Mouse (Mus musculus) kidney, embryonic 15.5 days (tissue): ENCODE measurements around the gene Trub1. TPM values are rescaled to one million over a fixed set of nuclear protein-coding genes. Genes with fewer than 3 reads are reported as not detected.

Source experiments
- ATAC-seq: fragments of 200-750 bp; cut with Nextera tagmentation; replicated peaks from 2 replicates; pipeline ENCODE4 v1.8.0; 2017; ENCODE audit warnings: moderate TSS enrichment; ENCODE audit not compliant: low FRiP score
- H3K27ac ChIP-seq: fragments of 300-500 bp; sonication (generic); 2 replicates; pipeline ENCODE4 v1.5.1; 2015; ENCODE audit warnings: mild to moderate bottlenecking, inconsistent platforms
- H3K27me3 ChIP-seq: fragments of 300-500 bp; sonication (generic); 2 replicates; pipeline ENCODE4 v1.6.1; 2015; ENCODE audit warnings: inconsistent platforms
- H3K36me3 ChIP-seq: fragments of 300-500 bp; sonication (generic); 2 replicates; pipeline ENCODE4 v1.6.1; 2015; ENCODE audit warnings: inconsistent platforms
- H3K4me1 ChIP-seq: fragments of 300-500 bp; sonication (generic); 2 replicates; pipeline ENCODE4 v1.6.1; 2015; ENCODE audit warnings: inconsistent platforms
- H3K4me2 ChIP-seq: fragments of 300-500 bp; sonication (generic); 2 replicates; pipeline ENCODE4 v1.6.1; 2015; ENCODE audit warnings: moderate library complexity, mild to moderate bottlenecking, inconsistent platforms
- H3K4me3 ChIP-seq: fragments of 300-500 bp; sonication (generic); replicated peaks from 2 replicates; pipeline ENCODE4 v1.5.1; 2015; ENCODE audit warnings: mild to moderate bottlenecking, inconsistent platforms
- H3K9ac ChIP-seq: fragments of 300-500 bp; sonication (generic); 2 replicates; pipeline ENCODE4 v1.6.1; 2015; ENCODE audit warnings: mild to moderate bottlenecking, inconsistent platforms
- H3K9me3 ChIP-seq: fragments of 300-500 bp; sonication (generic); replicated peaks from 2 replicates; pipeline ENCODE4 v1.6.1; 2016; ENCODE audit warnings: inconsistent platforms
- WGBS: fragments of 180-500 bp; shearing (Covaris S2); methylation state at CpG from one replicate; pipeline ENCODE4 v1.1.7; 2015; ENCODE audit warnings: mixed read lengths; 5-methylcytosine and 5-hydroxymethylcytosine counted together
- polyA plus RNA-seq: library from polyadenylated mRNA; unstranded; fragments of >200 nt; fragmentation: Nextera tagmentation; extraction: Ambion mirVana; gene quantifications from 2 replicates; pipeline ENCODE4 v1.2.1, GENCODE M21; 2015

The Trub1 gene
- polyA plus RNA-seq, 1 experiment from 2014 or later, result 28.2 TPM

DNA sequence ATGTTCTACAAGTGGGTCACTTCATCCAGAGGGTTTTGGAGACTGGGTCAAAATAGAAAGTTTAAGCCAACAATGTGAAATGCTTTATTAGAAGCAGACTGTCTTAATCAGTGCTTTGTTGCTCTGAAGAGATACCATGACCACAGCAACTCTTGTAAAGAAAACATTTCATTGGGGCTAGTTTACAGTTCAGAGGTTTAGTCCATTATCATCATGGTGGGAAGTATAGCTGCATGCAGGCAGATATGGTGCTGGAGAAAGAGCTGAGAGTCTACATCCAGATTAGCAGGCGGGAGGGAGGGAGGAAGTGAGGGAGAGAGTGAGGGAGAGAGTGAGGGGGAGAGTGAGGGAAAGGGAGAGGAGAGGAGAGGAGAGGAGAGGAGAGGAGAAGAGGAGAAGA is 1.9 kb upstream of the Trub1 start:
- ATAC-seq, result no peak
- Histone ChIP-seq H3K4me1 (peaks cover 14% of the 10 kb centered on the region), H3K36me3 (no peaks in the 10 kb centered on the region)

DNA sequence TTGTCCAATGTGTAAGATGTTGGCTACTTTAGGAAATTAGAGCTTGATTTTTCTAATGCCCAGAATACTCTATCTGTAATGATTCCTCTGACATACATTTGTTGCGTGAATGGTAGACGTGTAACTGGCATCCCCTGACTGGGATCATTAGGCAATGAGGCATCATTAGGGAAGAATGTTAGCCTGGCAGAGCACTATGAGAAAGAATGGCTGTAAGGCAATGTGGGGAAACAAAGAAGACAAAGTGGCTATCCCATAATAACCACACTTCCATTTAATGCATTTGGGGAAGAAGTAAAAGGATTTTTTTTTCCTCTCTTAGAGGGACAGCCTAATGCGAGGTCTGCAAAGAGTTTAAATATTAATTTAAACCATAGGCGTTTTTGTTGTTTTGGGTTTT is 950 bp upstream of the Trub1 start:
- ATAC-seq, result no peak

More for the DNA sequence above, 1.9 kb upstream of the Trub1 start:
- Histone ChIP-seq H3K9me3 (no peaks in the 10 kb centered on the region), H3K27me3 (no peaks in the 10 kb centered on the region), H3K4me2 (no peak overlapping the region), H3K9ac (no peak overlapping the region), H3K27ac (no peak overlapping the region), H3K4me3 (no peak overlapping the region)
- WGBS, result 59% methylated on average over 1 of the region's 1 CpGs

DNA sequence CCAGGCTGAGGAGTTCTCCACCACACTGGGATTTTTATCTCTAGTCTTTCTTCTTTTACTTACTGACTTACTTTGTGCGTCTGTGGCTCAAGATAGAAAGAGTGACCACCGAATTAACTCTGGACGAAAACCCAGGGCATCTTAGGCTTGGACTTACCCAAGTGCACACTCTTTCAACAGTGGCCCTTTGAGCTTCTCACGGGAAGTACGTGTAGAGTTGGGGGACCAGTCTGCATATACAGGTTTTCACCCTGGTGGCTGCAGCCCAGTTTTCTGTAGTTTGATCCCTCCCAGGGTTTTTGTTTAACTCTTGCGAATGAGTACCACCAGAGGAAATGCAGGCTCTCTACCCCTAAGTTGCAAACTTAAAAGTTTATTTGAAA is 497 bp downstream of the Trub1 start:
- Histone ChIP-seq H3K9me3 (no peaks in the 10 kb centered on the region), H3K9ac (peak overlapping the region; percentile 73), H3K4me1 (peaks cover 14% of the 10 kb centered on the region), H3K36me3 (peaks cover 10% of the 10 kb centered on the region; the same call in 1 of the 2 replicates), H3K27me3 (no peaks in the 10 kb centered on the region), H3K4me3 (peak overlapping the region; percentile 75), H3K4me2 (peak overlapping the region; percentile 63), H3K27ac (peak overlapping the region; percentile 65)
- WGBS, result 5% methylated on average over 6 of the region's 6 CpGs
- ATAC-seq, result peak; percentile 52

More for the DNA sequence above, 950 bp upstream of the Trub1 start:
- Histone ChIP-seq H3K9me3 (no peaks in the 10 kb centered on the region), H3K4me2 (no peak overlapping the region), H3K9ac (no peak overlapping the region), H3K27me3 (no peaks in the 10 kb centered on the region), H3K36me3 (0 out of 2 replicates have a peak, but pooled peaks cover 4% of the 10 kb centered on the region), H3K4me1 (peaks cover 14% of the 10 kb centered on the region), H3K27ac (no peak overlapping the region), H3K4me3 (no peak overlapping the region)
- WGBS, result 89% methylated on average over 4 of the region's 4 CpGs

DNA sequence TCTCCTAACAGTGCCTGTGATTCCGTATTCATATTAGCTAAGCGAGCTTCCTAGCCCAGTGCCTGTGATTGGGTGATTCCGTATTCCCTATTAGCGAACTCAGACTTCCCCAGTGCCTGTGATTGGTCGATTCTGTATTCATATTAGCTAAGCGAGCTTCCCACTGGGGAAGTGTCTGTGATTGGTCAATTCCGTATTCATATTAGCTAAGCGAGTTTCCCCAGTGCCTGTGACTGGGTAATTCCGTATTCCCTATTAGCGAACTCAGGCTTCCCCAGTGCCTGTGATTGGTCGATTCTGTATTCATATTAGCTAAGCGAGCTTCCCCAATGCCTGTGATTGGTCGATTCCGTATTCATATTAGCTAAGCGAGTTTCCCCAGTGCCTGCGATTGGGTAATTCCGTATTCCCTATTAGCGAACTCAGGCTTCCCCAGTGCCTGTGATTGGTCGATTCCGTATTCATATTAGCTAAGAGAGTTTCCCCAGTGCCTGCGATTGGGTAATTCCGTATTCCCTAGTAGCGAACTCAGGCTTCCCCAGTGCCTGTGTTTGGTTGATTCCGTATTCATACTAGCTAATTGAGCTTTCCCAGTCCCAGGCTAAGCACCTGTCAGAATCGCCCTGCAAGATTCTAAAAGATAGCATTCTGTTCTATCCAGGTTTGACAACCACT is 2.7 kb downstream of the Trub1 start:
- 96% methylated on average over 25 of the region's 25 CpGs for WGBS
- ATAC-seq, result no peak
- Histone ChIP-seq H3K4me3 (no peak overlapping the region), H3K9me3 (no peaks in the 10 kb centered on the region), H3K27me3 (no peaks in the 10 kb centered on the region), H3K9ac (no peak overlapping the region), H3K4me2 (no peak overlapping the region), H3K27ac (no peak overlapping the region), H3K4me1 (peaks cover 14% of the 10 kb centered on the region), H3K36me3 (peaks cover 21% of the 10 kb centered on the region)

- WGBS, result 80% methylated on average over 2 of the region's 2 CpGs
- Histone ChIP-seq H3K9me3 (no peaks in the 10 kb centered on the region), H3K27me3 (no peaks in the 10 kb centered on the region)
Observed at GRCm38 (mm10) chr19:57457075-57457474, 4.4 kb downstream of the Trub1 start.

DNA sequence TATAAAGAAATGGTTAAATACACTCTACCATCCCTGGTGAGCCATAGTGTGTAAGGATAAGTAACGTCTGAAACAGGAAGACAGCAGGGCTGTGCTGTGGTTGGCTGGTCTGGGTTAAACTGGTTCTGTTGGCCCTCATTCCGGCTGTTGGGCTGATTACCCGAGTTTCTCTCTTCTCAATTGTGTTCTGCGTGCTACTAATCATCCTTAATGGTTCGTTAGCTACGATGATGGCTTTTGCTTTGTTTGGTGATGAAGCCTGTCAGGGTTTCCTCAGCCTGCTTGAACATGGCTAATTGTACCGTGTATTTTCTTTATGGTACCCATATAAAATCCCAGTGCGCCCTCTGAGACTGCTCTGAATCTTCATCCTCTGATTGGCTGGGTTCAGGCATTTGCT is 11.0 kb downstream of the Trub1 start:
- Histone ChIP-seq H3K9ac (no peak overlapping the region), H3K9me3 (no peaks in the 10 kb centered on the region), H3K27me3 (no peaks in the 10 kb centered on the region), H3K36me3 (peaks cover 42% of the 10 kb centered on the region), H3K4me2 (no peak overlapping the region), H3K4me1 (no peaks in the 10 kb centered on the region), H3K4me3 (no peak overlapping the region), H3K27ac (no peak overlapping the region)
- WGBS, result 65% methylated on average over 8 of the region's 8 CpGs
- no peak for ATAC-seq

More at GRCm38 (mm10) chr19:57457075-57457474, 4.4 kb downstream of the Trub1 start:
- no peak overlapping the region for H3K27ac ChIP-seq
- H3K4me1 ChIP-seq, result peaks cover 14% of the 10 kb centered on the region
- H3K4me3 ChIP-seq, result no peak overlapping the region
- peaks cover 29% of the 10 kb centered on the region for H3K36me3 ChIP-seq
- no peak for ATAC-seq
- H3K4me2 ChIP-seq, result no peak overlapping the region
- no peak overlapping the region for H3K9ac ChIP-seq

- H3K4me1 ChIP-seq, result no peaks in the 10 kb centered on the region
- no peak overlapping the region for H3K27ac ChIP-seq
- no peak overlapping the region for H3K4me2 ChIP-seq
- no peaks in the 10 kb centered on the region for H3K9me3 ChIP-seq
- H3K4me3 ChIP-seq, result no peak overlapping the region
- ATAC-seq, result no peak
- H3K36me3 ChIP-seq, result peaks cover 52% of the 10 kb centered on the region
- 71% methylated on average over 7 of the region's 7 CpGs for WGBS
- no peak overlapping the region for H3K9ac ChIP-seq
- no peaks in the 10 kb centered on the region for H3K27me3 ChIP-seq
Observed at GRCm38 (mm10) chr19:57465742-57466141, 13.0 kb downstream of the Trub1 start.

DNA sequence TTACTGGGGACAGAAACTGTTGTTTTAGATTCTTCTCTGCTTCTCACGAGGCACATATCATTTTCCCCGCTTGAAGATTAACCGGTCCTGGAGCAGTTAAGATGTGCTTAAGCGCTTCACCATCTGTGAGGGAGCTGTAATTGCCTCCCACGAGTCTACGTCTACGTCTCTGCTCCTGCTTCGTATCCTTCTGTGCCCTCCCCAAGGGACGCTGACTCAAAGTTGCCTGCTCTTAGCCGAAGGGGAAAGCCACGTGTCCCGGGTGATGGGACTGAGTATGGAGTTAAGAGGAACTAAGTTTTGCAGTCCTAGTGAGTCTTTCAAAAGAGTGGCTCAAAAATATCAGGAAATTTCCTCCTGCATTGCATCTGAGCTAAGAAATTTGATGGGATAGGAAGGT is 18.3 kb downstream of the Trub1 start:
- H3K4me3 ChIP-seq, result no peak overlapping the region
- peaks cover 44% of the 10 kb centered on the region for H3K36me3 ChIP-seq
- no peak overlapping the region for H3K9ac ChIP-seq
- no peaks in the 10 kb centered on the region for H3K27me3 ChIP-seq
- H3K4me1 ChIP-seq, result 0 out of 2 replicates have a peak, but pooled peaks cover 2% of the 10 kb centered on the region
- ATAC-seq, result no peak
- WGBS, result 61% methylated on average over 12 of the region's 12 CpGs
- H3K27ac ChIP-seq, result no peak overlapping the region
- no peak overlapping the region for H3K4me2 ChIP-seq
- H3K9me3 ChIP-seq, result no peaks in the 10 kb centered on the region

GRCm38 (mm10) chr19:57472169-57472568 is 19.5 kb downstream of the Trub1 start:
- ATAC-seq, result no peak
- peaks cover 46% of the 10 kb centered on the region for H3K36me3 ChIP-seq
- 88% methylated on average over 15 of the region's 15 CpGs for WGBS

DNA sequence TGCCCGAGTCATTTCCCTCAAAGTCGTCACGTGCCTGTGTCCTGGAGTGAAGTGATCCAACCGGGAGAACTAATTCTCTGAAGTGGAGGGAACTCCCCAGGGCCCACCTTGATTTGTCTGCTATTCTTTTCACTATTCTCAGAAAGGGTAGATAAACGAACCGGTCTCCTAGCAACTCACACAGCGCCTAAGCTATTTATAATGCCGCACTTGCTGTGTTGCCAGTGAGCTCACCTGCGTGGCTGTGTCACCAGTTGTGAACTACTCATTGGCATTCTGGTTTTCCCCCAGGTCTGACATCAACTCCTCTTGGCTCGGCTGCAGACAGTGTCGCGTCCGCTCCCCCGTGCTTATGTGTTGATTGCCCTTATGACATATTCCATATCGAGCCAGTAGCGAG is 20.6 kb downstream of the Trub1 start:
- Histone ChIP-seq H3K27ac (no peak overlapping the region), H3K9me3 (no peaks in the 10 kb centered on the region), H3K4me3 (no peak overlapping the region), H3K4me2 (no peak overlapping the region), H3K9ac (no peak overlapping the region), H3K27me3 (no peaks in the 10 kb centered on the region), H3K4me1 (peaks cover 8% of the 10 kb centered on the region; the same call in 1 of the 2 replicates), H3K36me3 (peaks cover 42% of the 10 kb centered on the region)
- no peak for ATAC-seq
- 81% methylated on average over 16 of the region's 16 CpGs for WGBS

More at GRCm38 (mm10) chr19:57472169-57472568, 19.5 kb downstream of the Trub1 start:
- H3K4me1 ChIP-seq, result peaks cover 8% of the 10 kb centered on the region; the same call in 1 of the 2 replicates
- no peak overlapping the region for H3K27ac ChIP-seq
- H3K27me3 ChIP-seq, result no peaks in the 10 kb centered on the region
- no peak overlapping the region for H3K9ac ChIP-seq
- H3K4me3 ChIP-seq, result no peak overlapping the region
- no peak overlapping the region for H3K4me2 ChIP-seq
- H3K9me3 ChIP-seq, result no peaks in the 10 kb centered on the region

DNA sequence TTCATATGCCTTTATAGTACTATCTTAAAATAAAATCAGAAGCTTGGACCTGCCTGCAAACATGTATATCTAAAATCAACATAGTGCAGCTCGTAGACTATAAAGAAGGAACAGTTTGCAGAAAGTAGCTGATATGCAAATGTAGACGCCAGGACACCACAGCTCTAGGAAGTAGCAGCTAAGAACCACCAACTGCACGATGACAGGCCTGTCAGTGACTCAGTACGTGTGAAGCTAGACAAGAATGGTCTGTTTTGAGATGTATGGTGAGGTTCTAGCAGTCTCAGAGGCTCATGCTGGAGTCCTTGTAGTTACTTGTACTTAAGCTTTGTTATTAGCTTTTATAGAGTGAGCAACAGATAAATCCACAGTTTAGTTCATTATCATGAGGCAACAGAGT is 22.6 kb downstream of the Trub1 start:
- Histone ChIP-seq H3K27me3 (no peaks in the 10 kb centered on the region), H3K27ac (no peak overlapping the region), H3K4me3 (no peak overlapping the region), H3K9ac (no peak overlapping the region), H3K4me2 (no peak overlapping the region), H3K36me3 (peaks cover 22% of the 10 kb centered on the region), H3K9me3 (no peaks in the 10 kb centered on the region), H3K4me1 (peaks cover 15% of the 10 kb centered on the region)
- no peak for ATAC-seq
- 70% methylated on average over 4 of the region's 4 CpGs for WGBS

DNA sequence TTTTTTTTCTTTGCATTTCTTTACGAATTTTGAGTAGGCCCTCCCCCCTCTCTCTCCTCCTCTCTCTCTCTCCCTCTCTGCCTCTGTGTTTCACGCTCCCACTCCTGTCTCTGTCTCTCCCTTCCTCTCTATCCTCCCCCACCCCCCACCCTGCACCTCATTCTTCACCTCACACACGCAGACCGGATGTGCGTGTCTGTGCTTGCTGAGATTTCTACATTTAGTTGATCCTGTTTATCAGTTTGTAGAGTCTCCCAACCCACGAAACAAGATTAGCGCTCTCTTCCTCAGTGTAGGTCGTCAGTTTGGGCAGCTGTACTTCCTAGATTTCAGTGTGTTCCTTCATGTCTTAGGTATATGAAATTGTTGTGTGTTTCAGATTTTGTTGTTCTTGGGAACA is 24.6 kb downstream of the Trub1 start:
- no peak overlapping the region for H3K9ac ChIP-seq
- no peaks in the 10 kb centered on the region for H3K9me3 ChIP-seq
- no peak overlapping the region for H3K4me2 ChIP-seq
- WGBS, result 46% methylated on average over 8 of the region's 8 CpGs
- peaks cover 19% of the 10 kb centered on the region for H3K4me1 ChIP-seq
- H3K4me3 ChIP-seq, result no peak overlapping the region
- H3K36me3 ChIP-seq, result peaks cover 25% of the 10 kb centered on the region
- H3K27me3 ChIP-seq, result no peaks in the 10 kb centered on the region
- H3K27ac ChIP-seq, result no peak overlapping the region
- ATAC-seq, result no peak

DNA sequence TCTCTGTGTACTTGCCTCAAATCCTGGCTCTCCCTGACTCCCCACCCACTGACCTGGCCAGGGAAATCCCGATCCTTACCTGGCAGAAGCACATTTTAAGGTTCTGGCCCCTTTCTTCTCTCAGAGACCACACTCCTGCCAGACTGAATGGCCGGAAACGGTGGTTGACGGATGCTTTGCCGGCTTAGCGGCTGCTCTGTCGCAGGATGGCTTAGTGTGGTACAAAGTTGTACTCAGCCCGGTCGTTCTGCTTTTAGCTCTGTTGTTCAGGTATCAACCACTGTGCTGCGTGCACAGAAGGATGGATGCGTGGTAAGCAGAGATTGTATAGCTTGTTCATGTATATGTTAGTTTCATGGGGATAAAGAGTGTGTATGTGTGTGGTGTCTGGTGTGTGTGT is 25.3 kb downstream of the Trub1 start:
- Histone ChIP-seq H3K4me2 (no peak overlapping the region), H3K27ac (no peak overlapping the region), H3K4me3 (no peak overlapping the region), H3K27me3 (no peaks in the 10 kb centered on the region), H3K9me3 (no peaks in the 10 kb centered on the region), H3K9ac (no peak overlapping the region), H3K36me3 (peaks cover 25% of the 10 kb centered on the region), H3K4me1 (peaks cover 19% of the 10 kb centered on the region)
- no peak for ATAC-seq
- WGBS, result 79% methylated on average over 11 of the region's 11 CpGs
